Mouse (Mus musculus): ENCODE measurements around the gene Klk5. TPM values are rescaled to one million over a fixed set of nuclear protein-coding genes. Genes with fewer than 3 reads are reported as not detected.

Gene Klk5
- not detected in 2 replicates for polyA plus RNA-seq (2015; fragmentation: Nextera tagmentation; extraction: Ambion mirVana)

- Histone ChIP-seq H3K27ac (ENCODE audit: low read depth, low read length) (no peak within 1 kb of the TSS), H3K4me1 (replicated peaks; ENCODE audit: control insufficient read depth, insufficient read depth, low read length) (no peaks in the 10 kb centered on the region), H3K27me3 (replicated peaks; ENCODE audit: control insufficient read depth, insufficient read depth, low read length) (no peaks in the 10 kb centered on the region), H3K4me2 (replicated peaks; ENCODE audit: low read depth) (no peak within 1 kb of the TSS), H3K9me3 (ENCODE audit: control insufficient read depth) (no peaks in the 10 kb centered on the region), H3K4me3 (ENCODE audit: low read depth, low read length) (no peak within 1 kb of the TSS), H3K9ac (ENCODE audit: low read depth, low read length) (no peak within 1 kb of the TSS), H3K36me3 (ENCODE audit: control insufficient read depth, insufficient read depth) (no peaks in the 10 kb centered on the region)
- 66% methylated on average over 3 of the region's 3 CpGs for WGBS
- no peak for TF ChIP-seq CTCF (IDR thresholded peaks at IDR 0.05; ENCODE audit: low read depth)
- ATAC-seq: no peak
Observed at GRCm38 (mm10) chr7:43841701-43842100, at the start of gene Klk5. TSS of gene Klk5 (plus strand) at chr7:43841971.

GRCm38 (mm10) chr7:43796355-43796754, 45.4 kb upstream of the Klk5 start:
- H3K36me3 ChIP-seq (ENCODE audit: control insufficient read depth, insufficient read depth): no peaks in the 10 kb centered on the region
- peak overlapping the region; percentile 81 for H3K4me2 ChIP-seq (replicated peaks; ENCODE audit: low read depth)
- H3K9me3 ChIP-seq (ENCODE audit: control insufficient read depth): no peaks in the 10 kb centered on the region
- no peak for TF ChIP-seq CTCF (IDR thresholded peaks at IDR 0.05; ENCODE audit: low read depth)
- H3K27ac ChIP-seq (ENCODE audit: low read depth, low read length): no peak overlapping the region
- H3K9ac ChIP-seq (ENCODE audit: low read depth, low read length): no peak overlapping the region
- ATAC-seq: no peak
- peaks cover 3% of the 10 kb centered on the region for H3K27me3 ChIP-seq (replicated peaks; ENCODE audit: control insufficient read depth, insufficient read depth, low read length)
- H3K4me1 ChIP-seq (replicated peaks; ENCODE audit: control insufficient read depth, insufficient read depth, low read length): no peaks in the 10 kb centered on the region
- 5% methylated on average over 8 of the region's 8 CpGs for whole genome bisulfite sequencing
- peak overlapping the region; percentile 45 for H3K4me3 ChIP-seq (ENCODE audit: low read depth, low read length)

DNA sequence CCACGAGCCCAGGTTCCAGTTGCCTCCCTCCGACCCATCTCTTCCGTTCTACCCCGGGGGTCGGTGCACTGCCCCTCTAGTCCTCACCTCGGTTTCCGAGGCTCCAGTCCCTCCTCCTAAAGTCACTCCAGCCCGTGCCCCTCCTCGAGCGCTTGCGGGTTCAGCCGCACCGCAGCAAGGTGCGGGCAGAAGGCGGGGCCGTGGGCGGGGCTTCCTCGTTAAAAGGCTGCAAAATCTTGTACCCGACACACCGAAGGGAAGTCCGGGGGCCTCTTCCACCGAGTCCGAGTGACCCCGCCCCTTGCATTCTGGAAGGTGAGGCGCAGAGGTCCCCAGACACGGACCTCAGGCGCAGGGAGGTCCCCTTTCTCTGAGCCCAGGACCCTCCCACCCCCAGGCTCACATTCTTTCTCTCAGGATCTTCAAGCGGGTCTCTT, 44.4 kb upstream of the Klk5 start, which contains the start of gene Klk8:
TSS of gene Klk8 (plus strand) at position 245 of the 437 bp plus-strand sequence.
- H3K27me3 ChIP-seq (replicated peaks; ENCODE audit: control insufficient read depth, insufficient read depth, low read length): peaks cover 3% of the 10 kb centered on the region
- H3K9ac ChIP-seq (ENCODE audit: low read depth, low read length): no peak within 1 kb of the TSS
- no peaks in the 10 kb centered on the region for H3K9me3 ChIP-seq (ENCODE audit: control insufficient read depth)
- TF ChIP-seq CTCF (IDR thresholded peaks at IDR 0.05; ENCODE audit: low read depth): no peak
- peak within 1 kb of the TSS; percentile 81 for H3K4me2 ChIP-seq (replicated peaks; ENCODE audit: low read depth)
- no peak within 1 kb of the TSS for H3K27ac ChIP-seq (ENCODE audit: low read depth, low read length)
- 0 out of 2 replicates have a peak, but pooled peaks have one; percentile 33 for ATAC-seq
- peak within 1 kb of the TSS; percentile 45 for H3K4me3 ChIP-seq (ENCODE audit: low read depth, low read length)
- no peaks in the 10 kb centered on the region for H3K4me1 ChIP-seq (replicated peaks; ENCODE audit: control insufficient read depth, insufficient read depth, low read length)
- H3K36me3 ChIP-seq (ENCODE audit: control insufficient read depth, insufficient read depth): no peaks in the 10 kb centered on the region
- WGBS: under 1% methylated on average over 28 of the region's 28 CpGs

DNA sequence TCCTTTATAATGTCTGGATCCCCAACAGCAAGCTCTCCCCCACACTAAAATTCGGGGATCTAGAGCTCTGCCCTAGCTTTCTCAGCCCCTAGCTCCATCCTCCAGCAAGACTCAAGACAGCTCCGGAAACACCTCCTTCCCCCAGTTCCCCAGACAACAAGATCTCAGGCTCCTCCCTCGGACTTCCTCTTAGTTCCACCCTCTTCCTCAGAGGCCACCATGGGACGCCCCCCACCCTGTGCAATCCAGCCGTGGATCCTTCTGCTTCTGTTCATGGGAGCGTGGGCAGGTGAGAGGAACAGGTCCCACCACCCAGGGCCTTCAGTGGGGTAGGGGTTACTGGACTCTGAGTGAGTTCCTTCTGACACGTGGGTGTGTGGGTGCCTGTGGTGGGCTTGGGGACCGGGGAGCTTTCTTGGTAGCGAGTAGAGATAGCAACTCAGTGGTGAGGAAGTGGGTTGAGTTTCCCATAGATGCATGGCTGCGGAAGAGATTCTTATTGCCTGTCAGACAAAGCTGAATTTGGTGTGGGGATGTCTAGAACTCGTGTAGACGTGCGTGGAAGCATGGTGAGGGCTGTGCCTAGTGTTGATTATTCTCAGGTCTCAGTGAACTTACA, 43.8 kb upstream of the Klk5 start:
- Histone ChIP-seq H3K27me3 (replicated peaks; ENCODE audit: control insufficient read depth, insufficient read depth, low read length) (peaks cover 3% of the 10 kb centered on the region), H3K4me2 (replicated peaks; ENCODE audit: low read depth) (peak overlapping the region; percentile 81), H3K36me3 (ENCODE audit: control insufficient read depth, insufficient read depth) (no peaks in the 10 kb centered on the region), H3K27ac (ENCODE audit: low read depth, low read length) (no peak overlapping the region), H3K9ac (ENCODE audit: low read depth, low read length) (no peak overlapping the region), H3K4me1 (replicated peaks; ENCODE audit: control insufficient read depth, insufficient read depth, low read length) (no peaks in the 10 kb centered on the region), H3K9me3 (ENCODE audit: control insufficient read depth) (no peaks in the 10 kb centered on the region), H3K4me3 (ENCODE audit: low read depth, low read length) (peak overlapping the region; percentile 45)
- ATAC-seq: no peak
- TF ChIP-seq CTCF (IDR thresholded peaks at IDR 0.05; ENCODE audit: low read depth): no peak
- 40% methylated on average over 13 of the region's 13 CpGs for WGBS

DNA sequence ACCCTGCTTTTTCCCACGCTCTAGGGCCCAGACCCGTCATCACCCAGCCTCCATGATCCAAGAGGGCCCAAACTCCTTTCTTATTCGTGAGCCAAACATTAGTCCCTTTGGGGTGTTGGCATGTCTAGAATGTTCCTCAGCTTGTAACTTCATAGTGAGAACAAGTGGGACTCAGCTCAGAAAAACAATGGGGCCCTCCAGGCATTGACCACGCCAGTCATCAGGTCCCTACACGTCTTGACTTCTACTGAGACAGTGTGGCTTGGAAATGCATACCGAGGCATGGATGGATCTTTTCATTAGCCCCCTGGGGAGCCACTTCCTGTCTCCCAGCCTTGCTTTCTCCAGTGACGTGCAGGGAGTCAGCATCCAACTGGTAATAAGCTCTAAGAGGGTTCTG, 41.9 kb upstream of the Klk5 start:
- H3K4me1 ChIP-seq (replicated peaks; ENCODE audit: control insufficient read depth, insufficient read depth, low read length): no peaks in the 10 kb centered on the region
- H3K4me3 ChIP-seq (ENCODE audit: low read depth, low read length): no peak overlapping the region
- no peak overlapping the region for H3K27ac ChIP-seq (ENCODE audit: low read depth, low read length)
- TF ChIP-seq CTCF (IDR thresholded peaks at IDR 0.05; ENCODE audit: low read depth): no peak
- 80% methylated on average over 7 of the region's 7 CpGs for WGBS
- H3K27me3 ChIP-seq (replicated peaks; ENCODE audit: control insufficient read depth, insufficient read depth, low read length): peaks cover 3% of the 10 kb centered on the region
- no peak for ATAC-seq
- no peak overlapping the region for H3K9ac ChIP-seq (ENCODE audit: low read depth, low read length)
- H3K9me3 ChIP-seq (ENCODE audit: control insufficient read depth): no peaks in the 10 kb centered on the region
- no peaks in the 10 kb centered on the region for H3K36me3 ChIP-seq (ENCODE audit: control insufficient read depth, insufficient read depth)
- no peak overlapping the region for H3K4me2 ChIP-seq (replicated peaks; ENCODE audit: low read depth)

GRCm38 (mm10) chr7:43810994-43811393, 30.8 kb upstream of the Klk5 start, which contains the start of gene Klk7:
TSS of gene Klk7 (plus strand) at chr7:43811294.
- Histone ChIP-seq H3K36me3 (ENCODE audit: control insufficient read depth, insufficient read depth) (no peaks in the 10 kb centered on the region), H3K27me3 (replicated peaks; ENCODE audit: control insufficient read depth, insufficient read depth, low read length) (no peaks in the 10 kb centered on the region), H3K27ac (ENCODE audit: low read depth, low read length) (no peak within 1 kb of the TSS), H3K9me3 (ENCODE audit: control insufficient read depth) (no peaks in the 10 kb centered on the region), H3K9ac (ENCODE audit: low read depth, low read length) (no peak within 1 kb of the TSS), H3K4me1 (replicated peaks; ENCODE audit: control insufficient read depth, insufficient read depth, low read length) (no peaks in the 10 kb centered on the region), H3K4me3 (ENCODE audit: low read depth, low read length) (no peak within 1 kb of the TSS), H3K4me2 (replicated peaks; ENCODE audit: low read depth) (no peak within 1 kb of the TSS)
- WGBS: 61% methylated on average over 5 of the region's 5 CpGs
- no peak for TF ChIP-seq CTCF (IDR thresholded peaks at IDR 0.05; ENCODE audit: low read depth)
- no peak for ATAC-seq

Measured in intestine, postnatal 0 days (tissue).